9 mouse cellular contexts compared by ENCODE assay signal in the genomic region with DNA sequence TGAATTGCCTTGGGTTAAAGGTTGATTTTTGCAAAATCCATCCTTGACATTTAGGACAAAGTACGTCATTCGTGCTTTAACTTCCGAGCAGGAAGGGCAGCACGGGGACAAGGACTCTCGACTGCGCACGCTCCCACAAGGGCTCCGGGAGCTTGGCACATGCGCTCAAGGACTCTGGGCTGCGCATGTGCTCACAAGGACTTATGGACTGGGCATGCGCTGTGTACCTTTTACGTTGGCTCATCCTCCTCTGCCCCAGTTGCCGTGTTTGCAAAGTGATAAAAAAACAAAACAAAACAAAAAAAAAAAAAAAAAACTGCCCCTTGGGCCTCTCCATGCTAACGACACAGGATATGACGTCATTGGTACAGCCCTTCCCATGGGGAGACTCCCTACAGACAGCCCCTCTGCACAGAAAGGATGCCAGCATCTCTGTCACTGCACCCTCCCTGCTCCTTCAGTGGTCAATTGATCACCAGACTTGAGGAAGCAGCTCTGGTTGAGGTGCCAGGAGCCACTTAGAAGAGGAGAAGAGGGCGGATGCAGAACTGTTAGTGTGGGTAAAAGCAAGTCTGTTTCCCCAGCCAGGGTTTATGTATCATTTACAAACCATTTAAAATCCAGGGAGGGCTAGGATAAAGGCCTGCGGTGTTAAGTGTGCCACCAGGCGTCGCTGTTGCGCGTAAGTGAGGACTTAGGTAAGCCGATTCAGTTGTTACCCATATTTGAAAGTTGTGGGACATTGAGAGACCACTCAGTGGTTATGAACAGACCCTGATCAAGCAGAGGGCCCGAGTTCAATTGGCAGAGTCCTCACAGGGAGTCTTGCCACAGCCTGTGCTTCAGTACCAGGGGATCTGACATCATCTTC.
DNase-seq lines count a peak whose midpoint lies in the region; ATAC-seq lines count a peak whose summit lies in the region.
"Had no signal": no experiment of that assay in that cellular context is flagged by ENCODE, and none has a peak within 500 bp of the region (broad histone marks: within the 10 kb centered on the region; RNA-seq: fewer than 3 reads in every experiment).

No protein-coding gene starts in this region.

- H3K9me3 ChIP-seq in forebrain, embryonic 16.5 days (ENCODE audit: control insufficient read depth, low read length), result no peaks in the 10 kb centered on the region
- no peaks in the 10 kb centered on the region for H3K9me3 ChIP-seq in hindbrain, embryonic 11.5 days (ENCODE audit: control insufficient read depth, low read length)
- H3K9me3 ChIP-seq: heart, embryonic 15.5 days had no signal

- H3K36me3 ChIP-seq in forebrain, embryonic 16.5 days (ENCODE audit: control insufficient read depth, insufficient read depth), result no peaks in the 10 kb centered on the region
- H3K36me3 ChIP-seq in hindbrain, embryonic 11.5 days (ENCODE audit: control insufficient read depth, insufficient read depth, low read length), result no peaks in the 10 kb centered on the region; the same call in 1 of the 2 replicates

- H3K4me3 ChIP-seq in forebrain, embryonic 16.5 days (replicated peaks; ENCODE audit: low read length), result no peak overlapping the region
- H3K4me3 ChIP-seq in hindbrain, embryonic 11.5 days (ENCODE audit: low read depth, low read length), result no peak overlapping the region
- H3K4me3 ChIP-seq: heart, embryonic 15.5 days had no signal

- H3K4me2 ChIP-seq in forebrain, embryonic 16.5 days (ENCODE audit: low read length), result no peak overlapping the region
- H3K4me2 ChIP-seq in hindbrain, embryonic 11.5 days (replicated peaks; ENCODE audit: low read depth, low read length), result no peak overlapping the region
- H3K4me2 ChIP-seq: heart, embryonic 15.5 days had no signal

- H3K27me3 ChIP-seq in forebrain, embryonic 16.5 days (replicated peaks; ENCODE audit: control insufficient read depth, insufficient read depth, low read length), result no peaks in the 10 kb centered on the region
- H3K27me3 ChIP-seq in hindbrain, embryonic 11.5 days (ENCODE audit: control insufficient read depth, insufficient read depth, low read length), result no peaks in the 10 kb centered on the region

- H3K9ac ChIP-seq in forebrain, embryonic 16.5 days (replicated peaks; ENCODE audit: low read depth, low read length), result no peak overlapping the region
- H3K9ac ChIP-seq in hindbrain, embryonic 11.5 days (ENCODE audit: low read depth, low read length), result no peak overlapping the region
- H3K9ac ChIP-seq: heart, embryonic 15.5 days had no signal

- ATAC-seq in forebrain, embryonic 16.5 days, result peak; percentile 76
- peak; percentile 54; the same call in 1 of the 2 replicates for ATAC-seq in hindbrain, embryonic 11.5 days (ENCODE audit: low FRiP score)
- no peak for ATAC-seq in erythroid progenitor cell, adult 5-6 weeks (replicated peaks; ENCODE audit: low FRiP score, poor library complexity, severe bottlenecking)

- DNase-seq in WW6 (ENCODE audit: low read depth, low spot score), result peak; percentile 58
- peak; percentile 46 to 71 for DNase-seq in cerebellum, adult 18-20 months
- DNase-seq in hindbrain, embryonic 11.5 days (ENCODE audit: low spot score), result peak; percentile 87
- peak; percentile 27 for DNase-seq in layer of hippocampus, adult 9-11 months
- peak; percentile 75 for DNase-seq in lung, postnatal 36 days
- DNase-seq in right cerebral cortex, postnatal 10 days (ENCODE audit: low spot score in 2 of 2), result peak; percentile 74 to 88

- peaks cover 5% of the 10 kb centered on the region for H3K4me1 ChIP-seq in forebrain, embryonic 16.5 days (replicated peaks; ENCODE audit: control insufficient read depth, insufficient read depth, low read length)
- no peaks in the 10 kb centered on the region for H3K4me1 ChIP-seq in hindbrain, embryonic 11.5 days (replicated peaks; ENCODE audit: control insufficient read depth, insufficient read depth, low read length)
- H3K4me1 ChIP-seq: heart, embryonic 15.5 days had no signal

- no peak overlapping the region for H3K27ac ChIP-seq in forebrain, embryonic 16.5 days (ENCODE audit: low read length)
- no peak overlapping the region for H3K27ac ChIP-seq in hindbrain, embryonic 11.5 days (ENCODE audit: low read depth, low read length)
- H3K27ac ChIP-seq: heart, embryonic 15.5 days had no signal

- WGBS in forebrain, embryonic 16.5 days, result 68% methylated on average over 23 of the region's 23 CpGs
- WGBS in hindbrain, embryonic 11.5 days, result 74% methylated on average over 23 of the region's 23 CpGs

Comparison
In these comparisons a context has a peak if more than half of its experiments do, and no peak if none do; other contexts are left out.
1. DNase-seq: peak in every context shown above with its lines; median percentile 87 in hindbrain, embryonic 11.5 days; 81 in right cerebral cortex, postnatal 10 days; 75 in lung, postnatal 36 days; 58 in cerebellum, adult 18-20 months; 58 in WW6; 27 in layer of hippocampus, adult 9-11 months.